Mouse (Mus musculus): ENCODE results near the gene Fabp3. TPM values are rescaled to one million over a fixed set of nuclear protein-coding genes. Genes with fewer than 3 reads are reported as not detected.
A peak's percentile ranks its signal among the peaks of the same experiment; 100 is the strongest.

Gene Fabp3
- polyA plus RNA-seq, 1 experiment from 2014 or later, result 308 TPM

DNA sequence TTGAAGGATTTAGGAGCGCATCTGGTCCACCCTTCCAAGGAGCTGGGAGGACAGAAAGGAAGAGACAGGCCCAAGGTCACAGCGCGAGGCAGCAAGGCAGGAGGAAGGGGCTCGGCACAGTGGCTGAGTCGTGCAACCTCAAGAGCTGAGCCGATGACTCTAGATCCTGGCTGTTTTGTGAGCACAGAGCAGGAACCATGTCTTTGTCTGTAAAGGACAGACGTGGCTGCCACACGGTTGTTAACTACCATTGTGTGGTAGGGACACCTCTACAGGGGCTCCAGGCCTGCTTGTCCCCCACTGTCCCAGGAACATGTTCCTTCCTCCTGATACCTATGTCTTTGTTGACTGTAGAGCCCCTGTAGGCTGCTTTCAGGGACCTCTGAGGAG, 8.8 kb upstream of the Fabp3 start:
- WGBS, result 70% methylated on average over 8 of the region's 8 CpGs
- Histone ChIP-seq H3K36me3 (ENCODE audit: control insufficient read depth, insufficient read depth, low read length) (no peaks in the 10 kb centered on the region), H3K9me3 (replicated peaks; ENCODE audit: control insufficient read depth, low read length, poor library complexity, severe bottlenecking) (no peaks in the 10 kb centered on the region), H3K27me3 (ENCODE audit: control insufficient read depth, insufficient read depth, low read depth, low read length) (no peaks in the 10 kb centered on the region), H3K4me1 (ENCODE audit: control insufficient read depth, insufficient read depth, low read length) (0 out of 2 replicates have a peak, but pooled peaks cover under 1% of the 10 kb centered on the region), H3K9ac (ENCODE audit: low read depth, low read length) (no peak overlapping the region), H3K27ac (ENCODE audit: low read length) (no peak overlapping the region), H3K4me3 (ENCODE audit: low read depth, low read length) (no peak overlapping the region), H3K4me2 (ENCODE audit: low read length) (no peak overlapping the region)
- no peak for ATAC-seq

DNA sequence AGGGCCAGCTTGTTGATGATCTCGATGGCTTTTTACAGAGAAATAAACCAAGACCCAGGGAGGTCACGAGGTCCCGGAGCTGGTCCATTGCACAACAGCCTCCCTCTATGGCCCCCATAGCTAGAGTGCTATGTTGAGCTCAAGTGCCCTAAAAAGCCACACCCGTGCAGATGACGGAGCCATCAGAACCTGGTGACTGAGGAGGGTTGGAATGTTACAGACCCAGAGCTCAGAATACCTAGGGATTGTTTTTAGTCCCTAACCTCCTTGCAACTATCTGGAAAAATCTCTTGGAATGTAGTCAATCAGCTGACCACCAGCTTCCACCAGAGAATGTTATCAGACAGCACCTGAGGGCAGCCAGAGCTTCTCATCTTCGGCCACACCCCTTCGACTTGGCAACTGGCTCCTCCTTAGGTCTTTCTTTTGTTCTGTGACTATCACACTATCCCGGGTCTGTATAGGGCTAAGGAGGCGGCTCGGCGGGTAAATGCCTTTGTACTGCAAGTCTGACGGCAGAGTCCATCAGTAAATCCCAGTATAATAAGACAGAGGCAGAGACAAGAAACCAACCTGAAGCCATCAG, 6.0 kb upstream of the Fabp3 start:
- no peaks in the 10 kb centered on the region for H3K36me3 ChIP-seq (ENCODE audit: control insufficient read depth, insufficient read depth, low read length)
- peaks cover 8% of the 10 kb centered on the region for H3K27me3 ChIP-seq (ENCODE audit: control insufficient read depth, insufficient read depth, low read depth, low read length)
- 48% methylated on average over 12 of the region's 12 CpGs for WGBS
- H3K4me3 ChIP-seq (ENCODE audit: low read depth, low read length), result no peak overlapping the region
- H3K9ac ChIP-seq (ENCODE audit: low read depth, low read length), result no peak overlapping the region
- no peaks in the 10 kb centered on the region for H3K9me3 ChIP-seq (replicated peaks; ENCODE audit: control insufficient read depth, low read length, poor library complexity, severe bottlenecking)
- no peak overlapping the region for H3K4me2 ChIP-seq (ENCODE audit: low read length)
- no peak overlapping the region for H3K27ac ChIP-seq (ENCODE audit: low read length)
- ATAC-seq, result no peak
- H3K4me1 ChIP-seq (ENCODE audit: control insufficient read depth, insufficient read depth, low read length), result 0 out of 2 replicates have a peak, but pooled peaks cover 3% of the 10 kb centered on the region

DNA sequence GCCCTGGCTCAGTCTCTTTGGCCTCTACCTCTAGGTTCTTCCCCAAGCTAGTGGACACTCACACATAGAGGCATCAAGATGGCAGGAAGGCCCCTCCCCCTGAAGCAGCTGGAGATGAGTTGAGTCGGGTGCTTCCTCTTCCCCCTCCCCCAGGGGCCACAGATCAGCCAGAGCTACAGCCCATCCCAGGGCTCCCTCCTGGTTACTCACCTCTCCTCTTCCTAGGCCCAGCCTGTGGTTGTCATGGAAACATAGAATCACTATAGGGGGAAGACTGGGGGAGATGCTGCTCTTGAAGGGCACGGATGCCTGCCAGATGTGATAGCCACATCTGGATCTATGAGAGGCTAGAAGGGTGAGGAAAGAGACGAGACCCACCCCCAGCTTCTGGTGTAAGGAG, 3.6 kb upstream of the Fabp3 start:
- Histone ChIP-seq H3K9me3 (replicated peaks; ENCODE audit: control insufficient read depth, low read length, poor library complexity, severe bottlenecking) (no peaks in the 10 kb centered on the region), H3K4me2 (ENCODE audit: low read length) (no peak overlapping the region), H3K4me1 (ENCODE audit: control insufficient read depth, insufficient read depth, low read length) (peaks cover 10% of the 10 kb centered on the region; the same call in 1 of the 2 replicates), H3K9ac (ENCODE audit: low read depth, low read length) (no peak overlapping the region), H3K27me3 (ENCODE audit: control insufficient read depth, insufficient read depth, low read depth, low read length) (peaks cover 8% of the 10 kb centered on the region), H3K27ac (ENCODE audit: low read length) (no peak overlapping the region), H3K36me3 (ENCODE audit: control insufficient read depth, insufficient read depth, low read length) (no peaks in the 10 kb centered on the region), H3K4me3 (ENCODE audit: low read depth, low read length) (no peak overlapping the region)
- 23% methylated on average over 3 of the region's 3 CpGs for WGBS
- no peak for ATAC-seq

DNA sequence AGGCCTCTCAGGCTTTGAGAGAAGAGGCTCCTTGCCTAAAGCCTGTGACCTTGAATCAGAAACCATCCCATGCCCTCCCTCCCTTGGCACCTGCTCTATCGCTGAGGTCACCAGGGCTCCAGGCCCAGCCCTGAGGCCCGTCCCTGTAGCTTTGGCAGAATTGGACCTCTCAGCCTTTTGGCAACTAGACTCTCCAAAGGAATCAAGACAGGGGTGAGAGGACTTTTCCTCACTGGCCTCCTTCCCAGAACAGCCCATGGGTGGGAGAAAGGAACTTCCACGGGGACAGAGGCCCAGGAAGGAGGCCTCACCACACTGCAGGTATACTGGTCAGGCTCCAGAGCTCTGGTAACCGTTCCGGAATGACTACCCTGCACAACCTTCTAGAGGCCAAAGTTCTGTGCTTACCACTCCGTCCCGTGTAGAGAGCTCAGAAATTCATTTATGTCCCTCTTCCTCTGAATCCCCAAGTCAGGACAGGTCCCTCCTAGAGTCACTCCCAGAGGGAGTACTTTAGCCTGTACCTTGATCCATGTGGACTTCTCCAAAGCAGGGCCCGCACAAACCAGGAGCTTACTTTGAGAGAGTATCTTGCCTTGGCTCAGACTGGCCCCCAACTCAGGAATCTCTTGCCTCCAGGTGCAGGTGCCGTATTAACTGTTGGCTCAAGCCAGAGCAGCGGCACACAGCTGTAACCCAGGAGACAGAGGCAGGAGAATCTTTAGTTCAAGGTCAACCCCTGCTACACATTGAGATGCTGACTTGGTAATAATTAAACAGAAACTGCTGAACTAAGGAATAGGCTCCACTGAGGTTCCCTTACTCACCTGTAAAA, 1.4 kb upstream of the Fabp3 start:
- H3K4me3 ChIP-seq (ENCODE audit: low read depth, low read length), result peak overlapping the region; percentile 71; the same call in 1 of the 2 replicates
- H3K9ac ChIP-seq (ENCODE audit: low read depth, low read length), result no peak overlapping the region
- ATAC-seq, result no peak

DNA sequence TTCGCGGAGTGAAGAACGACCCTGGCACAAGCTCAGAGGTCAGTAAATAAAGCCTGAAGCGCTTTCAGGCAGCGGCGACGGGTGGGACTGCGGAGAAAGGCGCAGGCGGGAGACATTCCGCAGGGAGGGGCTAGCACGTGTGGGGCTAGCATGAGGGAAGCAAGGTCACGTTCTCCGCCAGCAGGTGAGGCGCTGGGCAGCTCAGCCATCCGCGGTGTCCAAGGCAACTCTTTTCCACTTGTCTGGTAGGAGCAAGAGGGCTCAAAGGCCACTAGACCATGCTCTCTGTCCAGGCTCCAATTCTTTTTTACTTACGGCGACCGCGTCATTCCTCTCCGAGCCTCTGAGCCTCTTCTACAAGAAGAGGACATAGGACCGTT, 554 bp upstream of the Fabp3 start:
- WGBS, result under 1% methylated on average over 23 of the region's 23 CpGs

More for the DNA sequence above, 1.4 kb upstream of the Fabp3 start:
- Histone ChIP-seq H3K36me3 (ENCODE audit: control insufficient read depth, insufficient read depth, low read length) (no peaks in the 10 kb centered on the region), H3K4me2 (ENCODE audit: low read length) (peak overlapping the region; percentile 90), H3K27ac (ENCODE audit: low read length) (no peak overlapping the region), H3K4me1 (ENCODE audit: control insufficient read depth, insufficient read depth, low read length) (peaks cover 13% of the 10 kb centered on the region; the same call in 1 of the 2 replicates), H3K9me3 (replicated peaks; ENCODE audit: control insufficient read depth, low read length, poor library complexity, severe bottlenecking) (no peaks in the 10 kb centered on the region), H3K27me3 (ENCODE audit: control insufficient read depth, insufficient read depth, low read depth, low read length) (peaks cover 8% of the 10 kb centered on the region)
- WGBS, result 74% methylated on average over 10 of the region's 10 CpGs

DNA sequence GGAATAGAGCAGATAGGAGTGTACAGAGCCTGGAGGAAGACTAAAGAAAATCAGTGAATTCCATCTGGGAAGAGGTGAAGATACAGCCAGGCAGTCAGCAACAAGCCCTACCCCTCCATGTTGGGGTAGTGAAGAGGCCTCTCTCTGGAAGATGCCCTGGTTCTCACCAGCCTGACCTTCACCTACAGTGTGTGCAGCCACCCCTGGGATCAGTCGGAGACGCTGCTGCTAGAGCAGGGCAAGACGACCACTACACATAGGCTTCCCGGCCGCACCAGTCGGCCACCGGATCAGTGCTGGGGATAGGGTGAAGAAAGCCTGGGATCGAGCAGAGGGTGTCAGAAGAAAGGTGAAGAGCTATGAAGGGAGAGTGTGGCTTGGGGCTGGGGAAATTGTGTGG, 859 bp downstream of the Fabp3 start:
- H3K27me3 ChIP-seq (ENCODE audit: control insufficient read depth, insufficient read depth, low read depth, low read length), result peaks cover 8% of the 10 kb centered on the region
- peak; percentile 22; the same call in 1 of the 2 replicates for ATAC-seq
- 59% methylated on average over 8 of the region's 8 CpGs for WGBS
- H3K9ac ChIP-seq (ENCODE audit: low read depth, low read length), result peak overlapping the region; percentile 78
- H3K4me2 ChIP-seq (ENCODE audit: low read length), result peak overlapping the region; percentile 90
- no peaks in the 10 kb centered on the region for H3K9me3 ChIP-seq (replicated peaks; ENCODE audit: control insufficient read depth, low read length, poor library complexity, severe bottlenecking)
- peaks cover 13% of the 10 kb centered on the region; the same call in 1 of the 2 replicates for H3K4me1 ChIP-seq (ENCODE audit: control insufficient read depth, insufficient read depth, low read length)
- peak overlapping the region; percentile 71 for H3K4me3 ChIP-seq (ENCODE audit: low read depth, low read length)
- peaks cover 6% of the 10 kb centered on the region; the same call in 1 of the 2 replicates for H3K36me3 ChIP-seq (ENCODE audit: control insufficient read depth, insufficient read depth, low read length)
- H3K27ac ChIP-seq (ENCODE audit: low read length), result peak overlapping the region; percentile 79

More for the DNA sequence above, 554 bp upstream of the Fabp3 start:
- Histone ChIP-seq H3K9ac (ENCODE audit: low read depth, low read length) (peak overlapping the region; percentile 78), H3K4me1 (ENCODE audit: control insufficient read depth, insufficient read depth, low read length) (peaks cover 13% of the 10 kb centered on the region; the same call in 1 of the 2 replicates), H3K4me2 (ENCODE audit: low read length) (peak overlapping the region; percentile 90), H3K9me3 (replicated peaks; ENCODE audit: control insufficient read depth, low read length, poor library complexity, severe bottlenecking) (no peaks in the 10 kb centered on the region), H3K36me3 (ENCODE audit: control insufficient read depth, insufficient read depth, low read length) (peaks cover 3% of the 10 kb centered on the region; the same call in 1 of the 2 replicates), H3K27ac (ENCODE audit: low read length) (peak overlapping the region; percentile 79), H3K4me3 (ENCODE audit: low read depth, low read length) (peak overlapping the region; percentile 71), H3K27me3 (ENCODE audit: control insufficient read depth, insufficient read depth, low read depth, low read length) (peaks cover 8% of the 10 kb centered on the region)
- no peak; the same call in 1 of the 2 replicates for ATAC-seq

DNA sequence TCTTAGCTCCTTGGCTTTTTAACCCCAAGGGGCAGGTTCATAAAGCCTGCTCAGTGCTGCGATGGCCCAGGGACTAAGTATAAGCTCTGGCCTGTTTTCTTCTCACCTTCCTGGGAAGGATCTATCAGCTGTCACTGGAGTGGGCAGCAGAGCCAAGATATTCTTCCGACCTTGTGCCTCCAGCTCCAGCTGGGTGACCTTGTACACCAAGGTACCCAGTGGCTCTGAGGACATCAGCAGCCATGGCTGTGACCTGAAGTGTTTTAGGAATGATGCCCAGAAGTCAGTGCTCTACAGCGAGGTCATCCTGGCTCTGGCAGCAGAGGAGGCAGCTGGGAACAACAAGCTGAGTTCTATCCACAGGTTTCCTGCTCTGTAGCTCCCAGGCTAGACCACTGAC, 4.1 kb downstream of the Fabp3 start:
- no peaks in the 10 kb centered on the region for H3K9me3 ChIP-seq (replicated peaks; ENCODE audit: control insufficient read depth, low read length, poor library complexity, severe bottlenecking)
- 91% methylated on average over 3 of the region's 3 CpGs for WGBS
- no peak overlapping the region for H3K4me2 ChIP-seq (ENCODE audit: low read length)
- no peak overlapping the region for H3K27ac ChIP-seq (ENCODE audit: low read length)
- no peak overlapping the region for H3K4me3 ChIP-seq (ENCODE audit: low read depth, low read length)
- peaks cover 12% of the 10 kb centered on the region; the same call in 1 of the 2 replicates for H3K36me3 ChIP-seq (ENCODE audit: control insufficient read depth, insufficient read depth, low read length)
- peaks cover 10% of the 10 kb centered on the region; the same call in 1 of the 2 replicates for H3K4me1 ChIP-seq (ENCODE audit: control insufficient read depth, insufficient read depth, low read length)
- no peak overlapping the region for H3K9ac ChIP-seq (ENCODE audit: low read depth, low read length)
- no peaks in the 10 kb centered on the region for H3K27me3 ChIP-seq (ENCODE audit: control insufficient read depth, insufficient read depth, low read depth, low read length)
- no peak for ATAC-seq

DNA sequence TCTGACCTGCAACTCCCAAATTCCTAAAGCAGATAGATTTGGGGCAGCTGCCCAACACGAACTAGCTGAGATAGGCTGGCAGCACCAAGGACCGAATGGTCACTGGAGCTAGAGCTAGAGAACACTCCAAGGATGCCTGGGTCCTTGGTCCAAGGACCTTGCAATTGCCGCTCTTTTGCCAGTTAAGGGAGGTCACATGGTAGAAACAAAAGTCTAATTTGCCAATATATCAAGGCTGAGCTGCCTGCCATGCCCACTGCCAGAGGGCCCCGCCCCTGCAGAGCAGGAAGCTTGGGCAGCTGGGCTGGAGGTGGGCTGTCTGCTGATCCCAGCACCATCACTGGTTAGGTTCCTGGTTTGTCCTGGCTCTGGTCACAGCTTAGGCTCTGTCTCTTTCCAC, 5.2 kb downstream of the Fabp3 start:
- no peak overlapping the region for H3K4me3 ChIP-seq (ENCODE audit: low read depth, low read length)
- WGBS, result 94% methylated on average over 4 of the region's 4 CpGs
- H3K4me1 ChIP-seq (ENCODE audit: control insufficient read depth, insufficient read depth, low read length), result peaks cover 7% of the 10 kb centered on the region; the same call in 1 of the 2 replicates
- ATAC-seq, result no peak
- no peak overlapping the region for H3K9ac ChIP-seq (ENCODE audit: low read depth, low read length)
- peaks cover 13% of the 10 kb centered on the region; the same call in 1 of the 2 replicates for H3K36me3 ChIP-seq (ENCODE audit: control insufficient read depth, insufficient read depth, low read length)
- H3K4me2 ChIP-seq (ENCODE audit: low read length), result no peak overlapping the region
- H3K9me3 ChIP-seq (replicated peaks; ENCODE audit: control insufficient read depth, low read length, poor library complexity, severe bottlenecking), result no peaks in the 10 kb centered on the region
- no peaks in the 10 kb centered on the region for H3K27me3 ChIP-seq (ENCODE audit: control insufficient read depth, insufficient read depth, low read depth, low read length)
- H3K27ac ChIP-seq (ENCODE audit: low read length), result no peak overlapping the region

Measured in midbrain, embryonic 16.5 days (tissue).